Mouse (Mus musculus) heart, postnatal 10 days (tissue): ENCODE measurements at regions not wholly inside any gene's neighbourhood (a gene's known extent, or its start where the extent isn't known, plus 50 kb on each side); places are given as distances from the start of the nearest gene placed in this dataset.

Experiments
- DNase-seq, 2 experiments: peaks; one replicate each; pipeline ENCODE4 v3.0.0; 2021
- intact Hi-C: fragments of 180-260 bp; cut with DNase I; formaldehyde crosslinking; loops from one replicate; pipeline ENCODE4 v1.15.1; 2025

DNA sequence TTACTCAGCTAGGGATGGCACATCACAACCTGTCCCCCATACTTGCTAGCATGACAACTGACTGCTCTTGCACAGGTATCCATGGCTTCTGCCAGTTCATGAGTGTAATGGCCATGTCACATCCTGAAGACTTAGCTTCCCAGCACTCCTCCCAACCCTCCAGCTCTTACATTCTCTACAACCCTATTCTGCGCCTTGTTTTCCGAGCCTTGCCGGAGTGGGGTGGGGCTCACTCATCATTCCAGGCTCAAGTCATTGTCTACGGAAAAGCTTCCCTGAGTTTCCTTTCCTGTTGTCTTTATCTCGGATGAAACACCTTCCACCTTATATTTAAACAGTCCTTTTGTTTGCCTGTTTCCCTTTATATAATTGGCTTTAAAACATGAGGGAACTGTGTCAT is 69.6 kb downstream of the Prdm13 start:
- intact Hi-C loops: no loop called here
- DNase-seq: no peak

DNA sequence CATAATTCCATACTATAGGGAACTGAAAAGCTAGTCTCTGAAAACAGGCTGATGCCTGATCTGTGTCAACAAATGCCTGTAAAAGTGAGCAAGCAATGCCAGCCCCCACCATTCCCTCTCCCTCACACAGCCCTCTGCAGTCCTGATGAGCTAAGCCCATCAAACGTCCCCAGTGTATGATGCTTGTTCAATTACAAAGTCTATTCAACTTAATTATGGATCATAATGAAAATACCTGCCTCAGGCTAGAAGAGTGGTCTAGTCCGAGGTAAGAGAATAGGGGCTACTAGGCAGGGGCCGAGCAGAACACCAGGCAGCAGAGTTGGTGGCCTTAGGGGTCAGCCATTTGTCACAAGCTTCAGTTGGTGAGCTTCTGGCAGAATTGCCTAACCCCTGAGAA is 71.3 kb downstream of the Prdm13 start:
- DNase-seq: no peak
- intact Hi-C loops: no loop called here

DNA sequence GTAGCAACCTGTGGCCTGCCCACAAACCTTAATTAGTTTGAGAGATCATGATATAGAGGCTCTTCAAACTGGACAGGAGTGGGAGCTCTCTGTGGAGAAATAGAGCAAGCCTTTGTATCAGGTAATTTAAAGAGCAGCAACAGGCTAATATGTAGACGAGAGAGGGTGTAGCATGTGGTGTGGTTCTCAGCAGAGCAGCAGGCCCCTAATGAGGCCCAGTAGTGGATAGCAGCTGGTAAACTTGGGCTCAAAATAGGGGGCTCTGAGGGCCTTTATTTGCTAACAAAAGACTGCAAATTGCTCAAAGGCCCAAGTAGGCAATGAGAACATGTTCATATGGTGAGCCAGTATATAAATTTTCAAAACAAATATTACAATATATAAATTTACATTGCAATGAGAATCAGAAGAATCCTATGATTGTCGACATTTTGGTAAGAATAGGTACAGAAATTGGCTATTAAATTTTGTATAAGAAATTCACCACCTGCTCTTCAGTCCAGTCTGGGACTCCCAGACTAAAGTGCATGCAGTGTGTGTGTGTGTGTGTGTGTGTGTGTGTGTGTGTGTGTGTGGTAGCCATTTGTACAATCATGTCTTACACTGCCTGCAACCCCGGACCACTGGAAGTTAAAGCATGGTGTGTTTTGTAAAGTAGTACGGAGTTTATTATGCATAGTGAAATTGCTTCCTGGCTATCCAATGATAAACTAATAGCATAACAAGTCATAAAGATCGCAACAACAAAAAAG is 74.1 kb downstream of the Prdm13 start:
- DNase-seq: no peak
- intact Hi-C loops: no loop called here

DNA sequence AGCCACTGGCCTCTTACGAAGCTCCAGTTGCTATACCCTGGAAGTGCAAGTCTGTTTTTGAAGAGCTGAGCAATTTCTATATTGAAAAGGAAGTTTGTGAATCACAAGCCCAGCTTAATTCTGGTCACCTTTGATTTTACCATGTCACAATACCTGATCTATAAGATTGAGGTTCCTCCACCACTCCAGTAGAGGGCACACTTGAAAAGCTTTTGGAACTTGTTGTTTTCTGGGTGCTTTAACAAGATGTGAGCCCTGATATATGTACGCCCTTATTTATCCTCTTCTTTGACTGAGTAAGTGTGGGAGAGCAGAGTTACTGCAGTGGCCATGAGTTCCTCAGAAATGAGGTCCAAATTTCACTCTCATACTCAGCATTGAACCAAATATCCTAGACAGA is 87.7 kb downstream of the Prdm13 start:
- intact Hi-C loops: no loop called here
- DNase-seq: no peak

DNA sequence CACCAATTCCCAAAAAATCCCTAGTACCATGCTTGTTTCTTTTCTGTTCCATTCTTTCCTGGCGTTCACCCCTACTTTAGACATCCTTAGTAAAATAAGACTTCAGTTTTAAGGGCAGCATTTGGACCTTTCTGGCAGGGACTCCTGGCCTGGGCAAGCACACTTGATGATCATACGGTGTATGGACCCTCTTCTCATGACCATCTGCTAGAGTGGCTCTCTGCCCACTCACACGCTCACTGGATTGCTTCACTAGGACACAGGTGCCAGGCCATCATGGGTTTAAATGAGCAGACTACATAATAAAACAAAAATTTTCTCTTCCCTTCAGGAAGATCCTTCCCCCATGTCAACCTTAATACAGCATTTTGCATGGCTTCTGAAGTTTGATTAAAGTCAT is 138.0 kb downstream of the Prdm13 start:
- intact Hi-C loops: no loop called here
- DNase-seq: no peak

GRCm38 (mm10) chr4:21539583-21539982 is 146.2 kb downstream of the Prdm13 start:
- intact Hi-C loops: loop anchor here (5.0 kb wide), 1 partner anchor 273 kb away; no protein-coding TSS in a partner anchor
- no peak for DNase-seq

GRCm38 (mm10) chr4:21535973-21536372 is 149.8 kb downstream of the Prdm13 start:
- intact Hi-C loops: loop anchor here (2.0 to 5.0 kb wide), 2 partner anchors 159 to 276 kb away; no protein-coding TSS in a partner anchor
- peak in 1 of 2 experiments; percentile 5 for DNase-seq

- intact Hi-C loops: no loop called here
- no peak for DNase-seq
Measured at GRCm38 (mm10) chr4:21532186-21532585, 153.6 kb downstream of the Prdm13 start.
